Mouse (Mus musculus): Measurements from ENCODE around the gene Nabp1. TPM values are rescaled to one million over a fixed set of nuclear protein-coding genes. Genes with fewer than 3 reads are reported as not detected.

Gene Nabp1
- polyA plus RNA-seq (2017; shearing (Covaris generic)): 10 to 100 TPM; 32.7 to 58.5 (median 36.0) TPM

DNA sequence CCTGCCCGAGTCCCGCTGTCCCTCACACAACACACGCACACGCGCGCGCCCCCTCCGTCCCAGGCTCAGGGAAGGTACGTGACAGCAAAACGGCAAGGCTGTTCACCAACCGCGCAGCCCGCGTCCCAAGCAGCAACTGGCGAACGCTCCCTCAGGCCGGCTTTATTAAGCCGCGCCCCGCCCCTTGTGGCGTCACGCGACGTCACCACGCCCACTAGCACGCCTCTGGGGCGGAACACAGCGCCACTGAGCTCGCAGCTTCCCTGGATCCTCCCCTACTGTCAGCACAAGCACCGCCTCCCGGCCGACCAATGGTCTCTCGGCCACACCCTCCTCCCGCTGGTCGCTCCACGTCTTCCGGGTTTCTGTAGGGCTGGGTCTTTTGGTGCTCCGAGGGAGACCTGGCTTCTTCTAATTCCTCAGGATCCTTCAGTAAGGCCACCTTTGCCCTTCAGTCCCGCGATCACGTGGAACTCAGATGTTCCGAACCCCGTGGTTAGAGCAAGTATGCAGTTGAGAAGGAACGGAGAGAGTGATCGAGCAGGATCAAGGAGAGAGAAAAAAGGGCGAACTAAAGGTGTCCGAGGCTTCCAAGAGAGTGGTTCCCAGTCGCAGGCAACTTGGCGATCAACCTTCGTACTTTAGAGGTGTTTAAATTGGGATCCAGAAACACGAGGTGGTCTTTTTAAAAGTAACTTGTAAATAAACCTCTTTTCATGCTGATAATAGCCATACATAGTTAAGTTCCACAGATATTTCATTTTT is at the start of gene Nabp1:
Gene Nabp1 (minus strand): TSS at position 164 of the 765 bp plus-strand sequence.
- ATAC-seq: peak; percentile 91

DNA sequence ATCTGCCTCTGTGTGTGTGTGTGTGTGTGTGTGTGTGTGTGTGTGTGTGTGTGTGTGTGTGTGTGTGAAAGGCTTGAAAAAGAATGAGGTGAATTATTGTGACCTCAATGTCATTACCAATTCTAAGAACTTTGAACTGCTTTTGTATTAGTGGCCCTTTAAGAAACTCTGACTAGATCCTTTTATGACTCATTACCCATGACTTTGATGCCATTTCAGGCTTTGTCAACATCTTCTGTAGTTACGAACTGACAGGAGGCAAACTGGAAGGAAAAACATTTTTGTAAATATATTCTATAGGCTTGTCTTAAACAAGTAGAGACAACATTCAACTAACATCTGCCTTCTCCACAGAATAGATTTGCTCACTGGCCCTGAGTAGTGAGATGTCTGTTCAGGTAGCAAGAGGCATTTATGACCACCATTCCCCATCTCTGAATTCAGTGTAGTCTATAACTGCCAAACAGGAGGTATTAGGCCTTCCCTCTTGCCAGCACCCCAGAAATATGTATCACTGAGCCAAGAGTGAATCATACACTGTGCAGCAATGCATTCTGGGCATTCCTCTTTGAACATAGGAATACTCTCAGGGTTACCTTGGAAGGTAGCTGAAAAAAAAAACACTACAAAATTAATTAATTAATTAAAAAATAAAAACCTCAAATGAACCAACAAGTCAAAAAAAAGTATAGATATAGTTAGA is 47.5 kb upstream of the Nabp1 start:
- peak; percentile 81 for ATAC-seq

DNA sequence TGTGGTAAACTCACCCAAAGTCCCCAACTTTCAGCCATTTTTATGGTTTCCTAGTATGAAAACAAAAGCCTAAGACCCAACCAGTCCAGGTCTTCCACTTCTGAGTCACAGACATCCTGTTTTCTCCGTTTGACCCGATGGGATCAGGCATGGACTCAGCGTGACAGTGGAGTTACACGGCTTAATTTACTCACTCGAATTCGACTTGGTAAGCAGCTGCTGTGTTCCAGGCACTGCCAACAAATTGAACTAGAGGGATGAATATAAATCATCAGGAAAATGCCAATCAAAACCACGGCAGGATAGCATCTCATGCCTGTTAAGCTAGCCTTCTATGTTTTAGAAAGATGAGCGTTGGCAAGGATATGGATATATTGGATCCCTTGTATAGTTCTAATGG is 43.4 kb upstream of the Nabp1 start:
- no peak for ATAC-seq

GRCm38 (mm10) chr1:51520246-51520780 is 42.1 kb upstream of the Nabp1 start:
- ATAC-seq: peak; percentile 30

DNA sequence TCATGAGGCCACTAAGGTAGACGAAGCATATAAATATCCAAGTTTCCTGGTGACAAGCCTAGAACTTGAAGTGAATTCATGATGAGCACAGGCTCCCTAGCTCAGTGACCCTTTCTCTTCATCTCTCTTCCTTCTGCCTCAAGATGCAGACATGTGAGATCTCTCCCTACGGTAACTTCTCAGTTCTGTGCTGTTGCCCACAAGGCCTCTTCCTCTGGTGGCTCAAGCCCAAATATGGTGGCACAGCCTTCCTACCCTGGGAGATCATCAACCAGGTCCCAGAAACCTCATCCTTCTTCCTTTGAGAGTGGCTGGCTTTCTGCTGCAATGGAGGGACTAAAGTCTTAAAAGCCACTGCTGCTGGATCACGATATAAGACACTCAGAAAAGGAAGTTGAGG is 40.9 kb upstream of the Nabp1 start:
- ATAC-seq: no peak

DNA sequence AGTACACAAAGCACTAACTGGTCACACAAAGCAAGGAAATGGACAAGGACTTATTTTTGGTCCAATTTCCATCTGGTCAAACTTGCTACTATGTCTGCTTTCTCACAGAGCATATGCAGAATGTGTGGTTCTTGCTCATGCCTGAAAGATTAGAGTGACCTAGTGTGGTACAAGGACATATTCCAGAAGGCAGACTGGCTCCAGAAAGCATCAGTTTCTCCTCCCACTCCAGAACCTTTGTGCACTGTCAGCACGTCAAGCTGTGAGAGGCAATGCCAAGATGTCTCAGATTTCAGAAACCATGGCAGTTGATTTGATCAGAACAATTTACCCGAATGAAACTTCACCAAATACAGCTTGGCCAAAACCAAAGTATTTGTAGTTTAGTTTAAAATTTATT is 37.4 kb upstream of the Nabp1 start:
- ATAC-seq: no peak

DNA sequence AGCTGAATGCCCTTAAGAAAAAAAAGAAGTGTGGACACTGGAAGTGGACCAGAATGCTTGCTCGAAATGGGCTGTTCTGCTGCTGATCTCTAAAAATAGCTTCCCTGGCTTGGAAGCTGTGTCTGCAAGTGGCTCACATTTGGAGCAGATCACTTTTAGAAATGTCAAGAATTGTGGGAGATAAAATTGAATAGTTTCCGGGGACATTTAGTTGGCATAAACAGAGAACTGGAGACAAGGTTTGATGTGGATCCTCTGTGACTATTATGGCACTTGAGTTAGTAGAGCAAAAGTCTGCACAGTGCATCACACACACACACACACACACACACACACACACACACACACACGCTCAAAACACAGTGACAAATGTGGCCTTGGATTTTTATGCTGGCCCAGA is 36.8 kb upstream of the Nabp1 start:
- ATAC-seq: no peak

- peak; percentile 60 for ATAC-seq
These were observed 36.2 kb upstream of the Nabp1 start for GRCm38 (mm10) chr1:51514379-51514778.

DNA sequence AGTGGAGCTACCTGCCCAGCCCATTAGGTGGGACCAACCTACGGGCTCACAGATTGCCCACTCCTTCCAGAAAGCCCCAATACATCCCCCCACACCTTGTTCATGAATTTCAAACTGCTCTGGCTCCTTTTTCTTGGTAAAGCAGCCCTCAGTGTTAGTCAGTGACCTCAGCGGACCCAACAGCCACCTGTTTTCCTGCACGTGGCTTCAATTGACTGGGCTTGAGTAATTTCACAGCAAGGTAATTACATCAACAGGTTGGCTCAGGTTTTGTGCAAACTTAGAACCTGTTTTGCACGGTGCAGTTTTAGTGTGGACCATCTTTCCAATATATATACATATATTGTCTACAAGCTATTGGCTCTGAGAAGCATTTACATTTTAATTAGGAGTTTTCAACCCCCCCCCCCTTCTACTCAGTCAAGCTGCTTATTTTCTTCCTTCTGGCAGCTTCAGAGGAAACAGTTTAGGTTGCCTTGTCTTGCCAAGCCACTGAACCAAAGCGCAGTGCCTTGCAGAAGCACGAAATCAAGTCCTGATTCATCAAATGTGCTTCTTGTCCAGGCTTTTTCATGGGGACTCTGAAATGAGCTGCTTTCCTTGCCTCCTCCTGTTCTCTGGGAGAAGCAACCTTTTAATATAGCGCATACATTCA is 35.0 kb upstream of the Nabp1 start:
- ATAC-seq: no peak

DNA sequence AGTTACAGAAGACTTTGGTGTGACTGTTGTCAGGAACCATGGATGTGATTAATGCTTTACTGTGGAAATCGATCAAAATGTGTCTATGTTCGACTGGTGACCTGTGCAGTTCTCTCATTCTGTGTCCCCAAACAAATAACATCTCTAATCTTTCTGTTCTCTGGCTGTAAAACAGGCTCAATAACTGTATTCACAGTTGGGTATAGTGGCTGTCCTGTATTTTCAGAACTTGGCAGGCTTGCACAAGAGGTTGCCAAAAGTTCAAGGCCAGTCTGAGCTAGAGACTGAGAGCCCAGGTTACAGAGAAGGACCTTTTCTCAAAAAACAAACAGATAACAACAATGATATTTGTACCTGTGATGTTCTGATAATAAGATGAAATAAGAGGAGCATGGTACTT is 34.1 kb upstream of the Nabp1 start:
- no peak for ATAC-seq

DNA sequence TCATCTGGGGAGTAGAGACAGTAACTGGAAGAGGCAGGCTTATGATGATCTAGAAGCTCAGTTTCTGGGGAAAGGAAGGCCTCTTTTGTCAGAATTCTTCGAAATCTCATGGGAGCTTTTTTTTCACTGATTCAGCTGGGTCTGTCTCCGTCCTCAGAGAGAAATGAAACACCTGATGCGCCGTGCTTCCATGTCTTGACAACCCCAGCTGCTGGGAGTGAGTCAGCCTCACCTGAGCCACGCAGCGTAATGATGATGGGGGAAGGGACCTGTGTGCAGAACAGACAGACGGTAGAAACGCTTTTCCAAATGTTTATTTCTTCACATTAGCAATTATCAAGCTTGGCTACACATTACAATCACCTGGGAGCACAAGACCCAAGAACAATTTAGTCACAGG is 31.6 kb upstream of the Nabp1 start:
- ATAC-seq: no peak

GRCm38 (mm10) chr1:51509083-51509482 is 30.9 kb upstream of the Nabp1 start:
- peak; percentile 96 for ATAC-seq

- no peak for ATAC-seq
These were observed 30.3 kb upstream of the Nabp1 start for GRCm38 (mm10) chr1:51508543-51508942.

- ATAC-seq: no peak
These were observed 29.2 kb upstream of the Nabp1 start for GRCm38 (mm10) chr1:51507436-51507835.

DNA sequence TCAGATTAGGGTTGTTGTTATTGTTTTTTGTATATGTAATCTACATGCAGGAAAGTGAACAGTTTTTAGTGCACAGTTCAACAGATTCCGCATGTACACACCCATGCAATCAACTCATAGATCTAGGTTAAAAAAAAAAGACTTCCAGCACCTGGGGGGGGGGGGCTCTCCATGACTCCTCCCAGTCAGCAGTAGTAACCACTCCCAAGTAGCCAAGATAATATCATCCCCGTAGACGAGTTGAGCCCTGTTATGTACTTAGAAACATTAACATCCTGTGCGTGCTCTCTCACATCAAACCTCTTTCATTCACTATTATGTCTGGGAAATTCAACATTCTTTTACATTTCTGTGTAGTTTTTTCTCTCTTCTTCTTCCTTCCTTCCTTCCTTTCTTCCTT is 28.0 kb upstream of the Nabp1 start:
- ATAC-seq: no peak

- no peak for ATAC-seq
These were observed 27.4 kb upstream of the Nabp1 start for GRCm38 (mm10) chr1:51505632-51506031.

- ATAC-seq: no peak
These were observed 24.8 kb upstream of the Nabp1 start for GRCm38 (mm10) chr1:51503055-51503454.

DNA sequence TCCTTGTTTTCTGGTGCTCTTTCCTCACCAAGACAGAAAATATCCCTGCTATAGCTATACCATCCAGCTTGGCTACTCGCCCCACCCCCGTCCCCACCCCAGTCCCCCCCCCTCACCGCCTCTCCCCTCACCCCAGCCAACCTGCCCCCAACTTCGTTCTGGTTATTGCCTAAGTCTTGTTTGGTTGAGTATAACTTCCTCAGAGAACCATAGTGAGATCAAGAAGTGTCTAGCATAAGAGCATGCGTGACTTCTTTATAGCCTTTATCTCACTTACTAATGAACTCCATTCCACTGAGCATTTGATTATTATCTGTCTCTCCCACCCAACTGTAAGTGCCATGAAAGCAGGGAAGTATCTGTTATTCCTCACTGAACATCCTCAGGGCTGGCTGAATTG is 24.1 kb upstream of the Nabp1 start:
- ATAC-seq: no peak

DNA sequence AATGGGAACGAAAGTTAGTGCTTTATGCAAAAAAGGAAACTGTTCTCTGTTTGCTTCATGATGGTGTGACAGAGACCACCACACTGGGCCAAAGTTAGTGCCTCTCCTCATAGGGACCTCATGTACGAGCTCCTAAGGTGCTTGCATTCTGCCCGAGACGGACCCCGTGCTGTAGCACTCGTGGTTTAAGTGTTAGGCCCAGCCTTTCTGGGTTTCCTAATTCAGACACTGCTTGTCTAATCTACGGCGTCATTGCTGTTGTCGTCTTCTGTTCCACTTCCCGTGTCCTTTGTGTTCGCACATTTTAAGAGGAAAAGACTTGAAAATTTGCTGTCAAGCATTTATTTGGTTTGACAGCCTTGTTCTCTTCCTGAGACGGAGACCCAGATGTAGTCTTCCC is 23.0 kb upstream of the Nabp1 start:
- ATAC-seq: no peak

DNA sequence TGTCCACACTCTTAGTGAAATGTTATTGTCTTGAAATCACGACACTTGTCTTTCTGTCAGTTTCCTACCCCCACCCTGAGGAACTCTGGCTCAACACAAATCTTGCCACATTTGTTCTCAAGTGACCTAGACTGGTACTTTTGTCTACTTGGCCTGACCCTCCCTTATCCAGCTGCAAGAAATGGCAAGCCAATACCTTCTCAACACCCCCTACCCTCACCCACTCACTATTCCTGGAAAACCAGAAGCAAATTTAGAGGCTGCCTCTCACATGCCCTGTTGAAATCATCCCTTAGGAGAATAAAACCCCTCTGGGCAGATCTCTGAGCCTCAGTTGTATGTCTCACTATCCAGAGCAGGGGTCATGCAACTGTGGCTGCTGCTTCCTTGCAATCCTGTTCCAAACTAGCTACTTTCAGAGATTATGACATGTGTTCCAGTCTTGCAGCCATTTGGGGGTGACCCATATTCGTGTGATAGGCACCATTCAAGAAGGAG is 20.4 kb upstream of the Nabp1 start:
- ATAC-seq: no peak

DNA sequence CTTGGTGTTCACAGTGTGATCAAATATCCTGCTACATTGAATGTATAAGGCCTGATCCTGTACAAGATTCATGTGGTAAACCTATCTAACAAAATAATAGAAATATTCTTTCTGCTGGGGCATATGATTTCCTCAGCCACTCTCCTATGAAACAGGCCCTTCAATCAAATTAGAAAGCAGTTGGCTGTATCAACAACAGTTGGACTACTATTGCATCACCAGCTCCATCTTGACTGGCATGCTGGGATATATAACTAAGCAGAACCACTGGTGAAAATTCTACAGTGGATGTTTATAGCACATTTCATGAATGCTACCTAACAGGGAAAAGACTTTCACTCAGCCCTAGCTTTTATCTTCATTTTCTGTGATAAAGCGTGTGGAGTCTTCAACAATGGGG is 17.9 kb upstream of the Nabp1 start:
- ATAC-seq: no peak

- no peak for ATAC-seq
These were observed 15.5 kb upstream of the Nabp1 start for GRCm38 (mm10) chr1:51493592-51494307.

GRCm38 (mm10) chr1:51486291-51486690 is 8.1 kb upstream of the Nabp1 start:
- ATAC-seq: no peak

All from inflammation-experienced regulatory T-cells, adult 6 months (primary cell).